Mouse (Mus musculus) CH12.LX (cell line): ENCODE measurements around the gene Pkp1. TPM values are rescaled to one million over a fixed set of nuclear protein-coding genes. Genes with fewer than 3 reads are reported as not detected.

Experiments
- DNase-seq: peaks from one replicate; pipeline ENCODE4 v3.0.0-alpha.2; 2013; ENCODE audit errors: extremely low read depth
- H3K27ac ChIP-seq: 2 replicates; pipeline ENCODE4 v1.5.1; 2012; ENCODE audit warnings: low read depth, mild to moderate bottlenecking, control low read depth, moderate library complexity; ENCODE audit not compliant: insufficient read depth
- H3K27me3 ChIP-seq: replicated peaks from 2 replicates; pipeline ENCODE3; 2012; ENCODE audit warnings: inconsistent platforms
- H3K36me3 ChIP-seq, 2 experiments: replicated peaks in 1 of 2; 2 replicates each; pipeline versions ENCODE3 to v1.6.1; 2012; ENCODE audit warnings: inconsistent platforms in 1 of 2, low read length in 1 of 2, mild to moderate bottlenecking in 1 of 2, mixed read lengths in 1 of 2, moderate library complexity in 1 of 2; ENCODE audit not compliant: control insufficient read depth in 1 of 2, insufficient read depth in 1 of 2
- H3K4me1 ChIP-seq, 2 experiments: 2 replicates each; pipeline ENCODE4 v1.6.1; 2012; ENCODE audit warnings: inconsistent platforms in 1 of 2, moderate library complexity in 1 of 2; ENCODE audit not compliant: insufficient read depth in 2 of 2, control insufficient read depth in 1 of 2
- H3K4me2 ChIP-seq: 2 replicates; pipeline ENCODE4 v1.6.1; 2012; ENCODE audit warnings: low read depth, mild to moderate bottlenecking, control low read depth; ENCODE audit not compliant: poor library complexity, insufficient read depth, severe bottlenecking
- H3K4me3 ChIP-seq, 3 experiments: fragments of 150-350 bp in 1 of 3; sonication (generic) in 1 of 3; replicated peaks in 1 of 3; 2 replicates each; pipeline versions ENCODE3 to v1.5.1; 2011 to 2012; ENCODE audit warnings: low read depth in 2 of 3, low read length in 2 of 3, mild to moderate bottlenecking in 2 of 3, moderate library complexity in 2 of 3, control low read depth in 1 of 3, improper control_type of control experiment in 1 of 3, inconsistent platforms in 1 of 3, mixed read lengths in 1 of 3; ENCODE audit not compliant: poor library complexity in 1 of 3
- H3K79me2 ChIP-seq: replicated peaks from 2 replicates; pipeline ENCODE4 v1.6.1; 2012; ENCODE audit warnings: mild to moderate bottlenecking, moderate library complexity; ENCODE audit not compliant: control insufficient read depth, poor library complexity, insufficient read depth, severe bottlenecking; ENCODE audit errors: extremely low read depth
- H3K9ac ChIP-seq: 2 replicates; pipeline ENCODE4 v1.6.1; 2012; ENCODE audit warnings: low read depth, mild to moderate bottlenecking, control low read depth, moderate library complexity; ENCODE audit not compliant: insufficient read depth
- H3K9me3 ChIP-seq: replicated peaks from 2 replicates; pipeline ENCODE3; 2012; ENCODE audit warnings: low read length, inconsistent platforms, mixed read lengths
- BHLHE40 ChIP-seq: IDR thresholded peaks from 2 replicates; pipeline ENCODE4 v1.6.1; 2011; ENCODE audit warnings: mild to moderate bottlenecking, low read depth, low read length, improper control_type of control experiment
- CHD2 ChIP-seq: IDR thresholded peaks from 2 replicates; pipeline ENCODE4 v1.6.1; 2011; ENCODE audit warnings: low read length, improper control_type of control experiment
- E2F4 ChIP-seq: IDR thresholded peaks from 2 replicates; pipeline ENCODE4 v1.6.1; 2011; ENCODE audit warnings: low read depth, low read length, improper control_type of control experiment; ENCODE audit not compliant: insufficient replicate concordance
- EP300 ChIP-seq: IDR thresholded peaks from 2 replicates; pipeline ENCODE4 v1.6.1; 2011; ENCODE audit warnings: low read length, improper control_type of control experiment
- ETS1 ChIP-seq: conservative IDR thresholded peaks from 2 replicates; pipeline ENCODE4 v1.6.1; 2012; ENCODE audit warnings: low read depth, mild to moderate bottlenecking, inconsistent platforms, low read length, improper control_type of control experiment, moderate library complexity
- IRF4 ChIP-seq: IDR thresholded peaks from 2 replicates; pipeline ENCODE4 v1.6.1; 2014; ENCODE audit warnings: low read depth, mild to moderate bottlenecking, inconsistent platforms, low read length, improper control_type of control experiment
- JUN ChIP-seq: IDR thresholded peaks from 2 replicates; pipeline ENCODE4 v1.6.1; 2011; ENCODE audit warnings: low read depth, mild to moderate bottlenecking, low read length, improper control_type of control experiment, moderate library complexity; ENCODE audit not compliant: insufficient read depth
- KAT2A ChIP-seq: IDR thresholded peaks from 2 replicates; pipeline ENCODE4 v1.6.1; 2012; ENCODE audit warnings: low read length, improper control_type of control experiment, inconsistent platforms; ENCODE audit not compliant: insufficient replicate concordance
- MAX ChIP-seq: IDR thresholded peaks from 2 replicates; pipeline ENCODE4 v1.6.1; 2011; ENCODE audit warnings: low read length, improper control_type of control experiment
- MAZ ChIP-seq: IDR thresholded peaks from 2 replicates; pipeline ENCODE4 v1.6.1; 2012; ENCODE audit warnings: low read depth, mild to moderate bottlenecking, inconsistent platforms, low read length, improper control_type of control experiment, moderate library complexity
- MXI1 ChIP-seq: IDR thresholded peaks from 2 replicates; pipeline ENCODE4 v1.6.1; 2011; ENCODE audit warnings: mild to moderate bottlenecking, low read depth, low read length, improper control_type of control experiment
- NELFE ChIP-seq: IDR thresholded peaks from 2 replicates; pipeline ENCODE4 v1.6.1; 2011; ENCODE audit warnings: low read depth, low read length, improper control_type of control experiment
- NRF1 ChIP-seq: IDR thresholded peaks from 2 replicates; pipeline ENCODE4 v1.6.1; 2014; ENCODE audit warnings: low read depth, mild to moderate bottlenecking, inconsistent platforms, low read length, improper control_type of control experiment, moderate library complexity
- PAX5 ChIP-seq: IDR thresholded peaks from 2 replicates; pipeline ENCODE4 v1.6.1; 2012; ENCODE audit warnings: low read length, inconsistent platforms, mixed read lengths
- POLR2AphosphoS2 ChIP-seq: IDR thresholded peaks from 2 replicates; pipeline ENCODE4 v1.6.1; 2011; ENCODE audit warnings: low read depth, low read length, improper control_type of control experiment
- RCOR1 ChIP-seq: conservative IDR thresholded peaks from 2 replicates; pipeline ENCODE4 v1.6.1; 2012; ENCODE audit warnings: low read depth, mild to moderate bottlenecking, inconsistent platforms, low read length, improper control_type of control experiment
- SIN3A ChIP-seq: IDR thresholded peaks from 2 replicates; pipeline ENCODE4 v1.6.1; 2012; ENCODE audit warnings: low read length, improper control_type of control experiment, inconsistent platforms
- SMC3 ChIP-seq: IDR thresholded peaks from 2 replicates; pipeline ENCODE4 v1.6.1; 2011; ENCODE audit warnings: low read depth, low read length, improper control_type of control experiment
- UBTF ChIP-seq: IDR thresholded peaks from 2 replicates; pipeline ENCODE4 v1.6.1; 2012; ENCODE audit warnings: low read depth, mild to moderate bottlenecking, inconsistent platforms, low read length, improper control_type of control experiment, moderate library complexity
- USF2 ChIP-seq: conservative IDR thresholded peaks from 2 replicates; pipeline ENCODE4 v1.6.1; 2011; ENCODE audit warnings: low read depth, low read length, improper control_type of control experiment
- ZKSCAN1 ChIP-seq: IDR thresholded peaks from 2 replicates; pipeline ENCODE4 v1.6.1; 2012; ENCODE audit warnings: low read depth, inconsistent platforms, low read length, improper control_type of control experiment, borderline replicate concordance
- ZMIZ1 ChIP-seq: IDR thresholded peaks from 2 replicates; pipeline ENCODE4 v1.6.1; 2012; ENCODE audit warnings: low read depth, mild to moderate bottlenecking, inconsistent platforms, low read length, improper control_type of control experiment
- ZNF384 ChIP-seq: IDR thresholded peaks from 2 replicates; pipeline ENCODE4 v1.6.1; 2012; ENCODE audit warnings: low read depth, low read length, improper control_type of control experiment, inconsistent platforms
- dilution Hi-C: fragments of 300-500 bp; cut with MboI; formaldehyde crosslinking; loops from 2 replicates; pipeline ENCODE4 v1.14.3; 2020; ENCODE audit warnings: low sequenced_read_pairs; ENCODE audit not compliant: extremely low pct_unique_long_range_greater_than_20kb, extremely low pct_ligation_motif_present
- in situ Hi-C: fragments of 300-500 bp; cut with MboI; formaldehyde crosslinking; loops from 3 replicates; pipeline ENCODE4 v1.14.3; 2019; ENCODE audit warnings: low sequenced_read_pairs, low pct_ligation_motif_present, low pct_unique_long_range_greater_than_20kb, mixed read lengths
- polyA plus RNA-seq: library from polyadenylated mRNA; unstranded; fragments of >175 nt; gene quantifications from 2 replicates; pipeline ENCODE4 v1.2.1, GENCODE M21; 2012; ENCODE audit warnings: low read depth; ENCODE audit not compliant: insufficient read length
- total RNA-seq, 2 experiments: library from RNA; depleted of rRNA; stranded (reverse); fragments of 300-350 nt in 1 of 2; fragments of >200 nt in 1 of 2; gene quantifications; 2 replicates each; pipeline ENCODE4 v1.2.3; 2012 to 2014

Pkp1 gene
- total and polyA plus RNA-seq, 3 experiments: not detected

DNA sequence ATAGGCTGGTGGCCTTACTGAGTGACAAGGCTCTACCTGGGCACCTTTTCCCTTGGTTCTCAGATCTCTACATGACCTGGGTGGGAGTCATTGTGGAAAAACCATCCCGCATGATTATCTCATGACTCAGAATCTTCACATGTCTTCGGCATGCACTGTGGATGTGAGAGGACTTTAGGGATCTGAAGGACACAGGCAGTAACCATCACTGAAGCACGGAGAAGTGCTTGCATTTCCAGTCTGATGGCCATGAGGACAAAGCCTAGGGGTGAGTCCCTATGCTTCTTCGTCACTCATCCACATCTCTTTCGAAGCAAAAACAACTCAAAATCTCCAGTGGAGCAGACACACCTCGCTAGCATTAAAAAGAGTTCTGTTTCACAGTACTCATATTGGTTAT lies 19.7 kb downstream of the Pkp1 start:
- in situ Hi-C loops (no loop called here), dilution Hi-C loops (no loop called here)
- no peak for DNase-seq
- no peak overlapping the region for H3K4me2 ChIP-seq
- no peaks in the 10 kb centered on the region for H3K79me2 ChIP-seq
- no peaks in the 10 kb centered on the region for H3K36me3 ChIP-seq
- no peaks in the 10 kb centered on the region for H3K4me1 ChIP-seq
- H3K4me3 ChIP-seq: no peak overlapping the region
- H3K27me3 ChIP-seq: peaks cover 95% of the 10 kb centered on the region
- no peaks in the 10 kb centered on the region for H3K9me3 ChIP-seq
- no peak overlapping the region for H3K9ac ChIP-seq
- no peak for TF ChIP-seq MAZ
- no peak for TF ChIP-seq USF2
- TF ChIP-seq SIN3A: no peak
- TF ChIP-seq ZNF384: no peak
- TF ChIP-seq KAT2A: no peak
- TF ChIP-seq E2F4: no peak
- TF ChIP-seq RCOR1: no peak
- no peak for TF ChIP-seq IRF4
- TF ChIP-seq EP300: no peak
- no peak for TF ChIP-seq UBTF
- no peak for TF ChIP-seq BHLHE40
- no peak for TF ChIP-seq NELFE
- TF ChIP-seq NRF1: no peak
- H3K27ac ChIP-seq: no peak overlapping the region

DNA sequence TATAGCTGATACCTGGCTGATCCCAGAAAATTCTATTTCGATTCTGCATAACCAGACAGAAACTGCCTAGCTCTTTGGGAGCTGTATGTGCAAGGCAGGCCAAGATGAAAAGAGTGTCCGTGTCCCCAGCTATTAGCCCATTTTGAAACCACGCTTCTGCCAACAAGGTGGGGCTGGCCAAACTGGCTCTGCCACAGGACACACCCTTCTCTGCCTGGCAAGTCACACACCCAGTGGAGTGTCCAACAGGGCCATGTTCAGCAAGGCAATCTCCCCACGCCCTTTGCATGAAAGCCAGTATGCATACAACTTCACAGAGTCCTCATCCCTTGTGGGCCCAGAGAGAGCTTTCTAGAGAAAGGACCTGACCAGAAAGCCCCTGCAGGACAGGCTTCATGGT lies 23.6 kb downstream of the Pkp1 start:
- dilution Hi-C loops: no loop called here
- no peak for DNase-seq
- no peak overlapping the region for H3K4me2 ChIP-seq

More for the DNA sequence above, 23.6 kb downstream of the Pkp1 start:
- H3K36me3 ChIP-seq: no peaks in the 10 kb centered on the region
- H3K9ac ChIP-seq: no peak overlapping the region
- no peak overlapping the region for H3K27ac ChIP-seq
- no peaks in the 10 kb centered on the region for H3K9me3 ChIP-seq
- peaks cover 0 to 2% of the 10 kb centered on the region in 2 experiments; a peak in 1 of 4 replicates for H3K4me1 ChIP-seq
- in situ Hi-C loops: no loop called here
- H3K4me3 ChIP-seq: no peak overlapping the region
- TF ChIP-seq ETS1 (no peak), NRF1 (no peak), IRF4 (no peak), EP300 (no peak), JUN (no peak), BHLHE40 (no peak), ZMIZ1 (no peak), E2F4 (no peak), NELFE (no peak), ZKSCAN1 (no peak), SMC3 (no peak), CHD2 (no peak), MAX (no peak), POLR2AphosphoS2 (no peak), MXI1 (no peak), KAT2A (no peak), PAX5 (no peak), MAZ (no peak), USF2 (no peak)
- no peaks in the 10 kb centered on the region for H3K79me2 ChIP-seq
- peaks cover 97% of the 10 kb centered on the region for H3K27me3 ChIP-seq
